Mouse (Mus musculus) kidney, postnatal 36 days (tissue): ENCODE results near the gene Vim.
"Not testable (repeated sequence)": the region's sequence is repeated elsewhere in the genome, so short reads cannot be mapped to it uniquely, and the experiment has no call there.

Experiments
- DNase-seq, 2 experiments: peaks; one replicate each; pipeline ENCODE4 v3.0.0; 2021 to 2022; ENCODE audit warnings: mixed read lengths in 2 of 2

Gene Vim

DNA sequence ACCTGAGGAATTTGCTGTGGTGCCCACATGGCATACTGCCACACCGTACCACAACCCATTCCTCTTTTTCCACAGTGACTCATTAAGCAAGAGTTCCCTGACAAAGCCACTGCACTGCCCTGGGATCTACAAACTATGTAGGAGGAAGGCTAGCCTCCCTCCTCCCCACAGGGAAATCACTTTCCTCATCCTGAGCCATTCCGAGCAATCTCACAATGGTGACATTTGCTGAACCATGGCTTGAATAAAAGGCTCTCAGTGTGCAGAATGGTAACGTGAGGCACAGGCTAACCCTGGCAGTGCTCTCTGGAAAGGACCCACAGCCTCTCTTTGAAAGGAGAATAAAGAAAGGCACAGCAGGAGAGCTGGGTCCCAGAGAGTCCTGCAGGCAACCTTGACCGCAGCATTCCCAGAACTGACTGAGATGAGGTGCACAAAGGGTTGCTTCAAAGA lies 1.6 kb upstream of the Vim start:
- no peak for DNase-seq

DNA sequence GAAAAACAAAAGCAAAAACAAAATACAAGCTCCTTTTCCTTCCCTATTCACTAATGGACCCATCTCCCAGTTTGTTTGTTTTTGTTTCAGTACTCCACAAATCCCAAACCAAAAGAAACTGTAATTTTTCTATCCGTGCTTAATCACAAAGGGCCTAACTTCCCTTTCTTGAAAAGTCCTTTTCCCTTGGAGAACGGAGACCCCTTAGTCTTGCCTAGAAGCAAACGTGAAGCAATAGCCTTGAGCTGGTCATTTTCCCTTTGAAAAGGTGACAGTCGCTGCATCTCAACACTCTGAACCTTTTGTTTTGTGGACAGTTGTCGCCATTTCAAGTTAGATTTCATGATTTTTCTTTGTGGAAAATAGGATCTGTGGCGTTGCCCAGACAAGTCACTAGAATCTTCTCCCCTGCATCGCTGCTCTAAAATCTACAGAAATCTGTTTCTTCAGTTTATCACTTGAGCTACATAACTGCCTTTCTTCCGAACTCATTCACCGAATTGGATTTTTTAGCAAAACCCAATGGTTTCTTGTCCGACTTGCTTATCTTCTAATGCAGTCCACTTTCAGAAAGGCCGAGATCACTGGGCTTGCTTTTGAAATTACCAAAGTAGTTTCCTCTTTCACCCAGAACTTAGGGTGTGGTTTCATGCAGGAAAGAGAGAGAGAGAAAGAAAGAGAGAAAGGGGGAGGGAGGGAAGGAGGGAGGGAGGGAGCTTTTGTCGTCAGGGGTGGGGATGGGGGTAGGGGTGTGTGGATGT lies 900 bp upstream of the Vim start:
- no peak for DNase-seq

DNA sequence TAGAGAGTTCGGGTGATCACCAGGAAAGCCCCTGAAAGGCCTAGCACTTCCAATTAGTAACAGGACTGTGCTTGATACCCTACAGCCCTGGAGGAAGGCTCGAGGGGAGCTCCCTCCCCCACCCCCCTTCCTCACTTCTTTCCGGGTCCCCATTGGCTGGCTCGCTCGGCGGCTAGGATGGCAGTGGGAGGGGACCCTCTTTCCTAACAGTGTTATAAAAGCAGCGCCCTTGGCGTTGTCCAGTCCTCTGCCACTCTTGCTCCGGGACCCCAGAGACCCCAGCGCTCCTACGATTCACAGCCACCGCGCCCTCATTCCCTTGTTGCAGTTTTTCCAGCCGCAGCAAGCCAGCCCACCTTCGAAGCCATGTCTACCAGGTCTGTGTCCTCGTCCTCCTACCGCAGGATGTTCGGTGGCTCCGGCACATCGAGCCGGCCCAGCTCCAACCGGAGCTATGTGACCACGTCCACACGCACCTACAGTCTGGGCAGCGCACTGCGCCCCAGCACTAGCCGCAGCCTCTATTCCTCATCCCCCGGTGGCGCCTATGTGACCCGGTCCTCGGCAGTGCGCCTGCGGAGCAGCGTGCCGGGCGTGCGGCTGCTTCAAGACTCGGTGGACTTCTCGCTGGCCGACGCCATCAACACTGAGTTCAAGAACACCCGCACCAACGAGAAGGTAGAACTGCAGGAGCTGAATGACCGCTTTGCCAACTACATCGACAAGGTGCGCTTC lies 506 bp downstream of the Vim start:
- peak; percentile 58 to 64 for DNase-seq

DNA sequence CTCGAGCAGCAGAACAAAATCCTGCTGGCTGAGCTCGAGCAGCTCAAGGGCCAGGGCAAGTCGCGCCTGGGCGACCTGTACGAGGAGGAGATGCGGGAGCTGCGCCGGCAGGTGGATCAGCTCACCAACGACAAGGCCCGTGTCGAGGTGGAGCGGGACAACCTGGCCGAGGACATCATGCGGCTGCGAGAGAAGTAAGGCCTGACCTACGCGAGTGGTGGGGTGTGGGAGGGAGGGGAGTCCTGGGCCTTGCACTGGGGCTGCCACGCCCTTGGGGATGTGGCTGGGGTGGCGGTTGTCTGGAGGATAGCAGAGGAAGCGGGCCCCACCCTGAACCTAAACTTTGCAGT lies 1.0 kb downstream of the Vim start:
- peak; percentile 16 to 38 for DNase-seq

DNA sequence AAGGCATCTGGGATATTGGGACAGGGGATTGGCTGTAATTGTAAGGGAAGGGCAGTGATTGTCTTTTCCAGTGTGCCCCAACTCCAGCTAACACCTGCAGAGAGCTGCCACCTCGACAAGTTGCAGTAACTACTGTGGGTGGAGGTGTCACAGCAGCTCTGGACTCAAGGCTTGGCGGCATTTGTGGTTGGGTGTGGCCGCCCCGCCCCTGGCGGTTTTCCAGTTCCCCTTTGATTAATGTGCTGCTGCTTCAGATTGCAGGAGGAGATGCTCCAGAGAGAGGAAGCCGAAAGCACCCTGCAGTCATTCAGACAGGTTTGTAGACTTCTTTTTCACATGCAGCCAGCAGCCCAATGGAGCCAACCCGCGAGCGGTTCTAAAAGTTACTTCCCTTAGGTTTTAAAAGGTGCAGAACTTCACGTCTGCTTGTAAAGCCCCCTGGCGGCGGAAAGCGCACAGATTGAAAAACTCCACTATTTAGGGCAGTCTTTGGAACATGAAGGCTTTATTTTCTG lies 1.6 kb downstream of the Vim start:
- DNase-seq: peak; percentile 77 to 92

DNA sequence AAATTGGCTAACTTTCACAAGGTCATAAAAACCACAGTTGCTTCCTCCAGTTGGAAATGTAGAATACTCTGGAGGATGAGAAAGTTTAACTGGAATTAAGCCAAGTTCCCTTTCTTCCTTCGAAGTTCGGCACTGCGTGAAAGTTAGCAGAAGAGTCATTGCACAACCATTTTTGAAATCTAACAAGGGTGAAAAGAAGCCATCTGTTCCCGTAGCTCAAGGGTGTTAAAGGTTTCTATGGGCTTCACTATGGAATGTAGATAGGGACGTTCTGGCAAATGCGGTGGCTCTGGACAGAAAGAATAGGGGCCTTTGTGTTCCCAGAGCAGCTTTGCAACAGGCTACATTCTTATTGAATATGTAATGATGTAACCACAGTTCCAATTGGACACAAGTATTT lies 2.2 kb downstream of the Vim start:
- DNase-seq: no peak

DNA sequence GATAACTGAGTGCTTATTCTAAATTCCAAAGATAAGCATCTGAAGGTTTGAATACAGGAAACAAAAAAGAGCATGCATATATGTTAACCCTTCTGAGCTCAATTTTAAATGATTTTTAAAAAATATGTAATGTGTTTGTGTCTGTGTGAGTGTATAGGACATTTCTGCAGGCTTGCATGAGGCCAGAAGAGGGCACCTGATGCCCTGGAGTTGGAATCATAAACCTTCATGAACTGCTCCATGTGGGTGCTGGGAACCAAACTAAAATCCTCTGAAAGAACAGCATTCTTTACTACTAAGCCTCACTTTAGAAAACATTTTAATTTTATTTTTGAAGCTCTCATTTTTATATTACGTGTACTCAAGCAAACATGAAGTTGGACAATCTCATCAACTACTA lies 3.7 kb downstream of the Vim start:
- DNase-seq: no peak

DNA sequence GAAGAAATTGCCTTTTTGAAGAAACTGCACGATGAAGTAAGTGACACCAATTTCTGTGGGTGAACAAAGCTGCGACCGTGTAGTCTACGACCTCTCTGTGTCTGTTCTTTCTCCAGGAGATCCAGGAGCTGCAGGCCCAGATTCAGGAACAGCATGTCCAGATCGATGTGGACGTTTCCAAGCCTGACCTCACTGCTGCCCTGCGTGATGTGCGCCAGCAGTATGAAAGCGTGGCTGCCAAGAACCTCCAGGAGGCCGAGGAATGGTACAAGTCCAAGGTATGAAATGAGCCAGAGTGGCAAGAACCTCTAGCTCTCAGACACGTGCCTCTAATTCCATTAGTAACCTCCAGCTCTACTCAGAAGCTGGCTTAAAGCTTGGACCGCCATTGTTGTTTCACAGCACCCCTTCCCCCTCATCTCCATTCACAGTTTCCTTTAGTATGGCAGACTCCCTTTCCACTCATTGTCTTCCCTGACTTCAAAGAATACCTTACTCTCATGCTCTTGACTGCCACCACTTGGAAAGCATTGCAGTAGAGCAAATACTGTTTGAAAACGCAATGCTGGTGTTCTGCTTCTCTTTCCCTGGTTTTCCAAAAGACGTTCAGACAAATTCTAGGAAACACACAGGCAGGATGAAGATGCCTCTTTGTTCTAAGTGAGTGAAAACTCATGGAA lies 4.9 kb downstream of the Vim start:
- peak in 1 of 2 experiments; percentile 24 for DNase-seq

DNA sequence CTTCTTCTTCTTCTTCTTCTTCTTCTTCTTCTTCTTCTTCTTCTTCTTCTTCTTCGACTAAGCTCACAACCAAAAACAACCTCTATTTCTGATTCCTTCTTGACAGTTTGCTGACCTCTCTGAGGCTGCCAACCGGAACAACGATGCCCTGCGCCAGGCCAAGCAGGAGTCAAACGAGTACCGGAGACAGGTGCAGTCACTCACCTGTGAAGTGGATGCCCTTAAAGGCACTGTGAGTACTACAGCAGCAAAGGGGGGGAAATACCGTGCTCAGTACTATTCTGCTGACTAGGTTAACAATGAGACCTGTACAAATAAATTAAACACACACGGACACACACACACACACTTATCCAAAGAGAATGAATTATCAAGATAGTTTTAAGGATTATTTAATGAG lies 5.6 kb downstream of the Vim start:
- peak in 1 of 2 experiments; percentile 5 for DNase-seq

DNA sequence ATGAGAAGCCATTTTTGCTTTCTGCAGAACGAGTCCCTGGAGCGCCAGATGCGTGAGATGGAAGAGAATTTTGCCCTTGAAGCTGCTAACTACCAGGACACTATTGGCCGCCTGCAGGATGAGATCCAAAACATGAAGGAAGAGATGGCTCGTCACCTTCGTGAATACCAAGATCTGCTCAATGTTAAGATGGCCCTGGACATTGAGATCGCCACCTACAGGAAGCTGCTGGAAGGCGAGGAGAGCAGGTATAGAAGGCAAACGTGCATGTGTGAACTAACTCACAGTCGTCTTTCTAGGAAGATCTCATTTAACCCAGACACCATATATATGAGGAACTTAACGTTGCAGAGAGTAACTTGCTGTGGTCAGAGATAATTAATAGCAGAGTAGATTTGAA lies 6.3 kb downstream of the Vim start:
- DNase-seq: peak in 1 of 2 experiments; percentile 34

DNA sequence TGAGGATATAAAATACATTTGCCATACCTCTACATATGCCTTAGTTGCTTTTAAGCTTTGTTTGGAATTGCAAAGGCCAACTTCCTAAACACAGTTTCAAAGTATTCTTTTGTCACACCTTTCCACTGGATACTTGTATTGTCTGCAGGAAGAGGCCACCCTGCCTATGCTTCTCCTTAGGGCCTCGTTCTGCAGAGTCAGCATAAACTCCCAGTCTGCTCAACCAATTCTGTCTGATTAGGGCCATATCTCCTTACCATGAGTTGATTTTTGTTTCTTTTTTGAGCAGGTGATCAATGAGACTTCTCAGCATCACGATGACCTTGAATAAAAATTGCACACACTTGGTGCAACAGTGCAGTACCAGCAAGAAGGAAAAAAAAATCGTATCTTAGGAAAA lies 8.5 kb downstream of the Vim start:
- no peak for DNase-seq

DNA sequence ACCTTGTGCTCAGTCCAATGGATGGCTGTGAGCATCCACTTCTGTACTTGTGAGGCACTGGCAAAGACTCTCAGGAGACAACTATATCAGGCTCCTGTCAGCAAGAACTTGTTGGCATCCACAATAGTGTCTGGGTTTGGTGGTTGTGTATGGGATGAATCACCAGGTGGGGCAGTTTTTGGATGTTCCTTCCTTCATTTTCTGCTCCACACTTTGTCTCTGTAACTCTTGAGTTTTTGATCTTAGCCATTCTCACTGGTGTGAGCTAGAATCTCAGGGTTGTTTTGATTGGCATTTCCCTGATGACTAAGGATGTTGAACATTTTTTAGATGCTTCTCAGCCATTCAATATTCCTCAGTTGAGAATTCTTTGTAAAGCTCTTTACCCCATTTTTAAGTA lies 10.0 kb downstream of the Vim start:
- not testable (repeated sequence) for DNase-seq

DNA sequence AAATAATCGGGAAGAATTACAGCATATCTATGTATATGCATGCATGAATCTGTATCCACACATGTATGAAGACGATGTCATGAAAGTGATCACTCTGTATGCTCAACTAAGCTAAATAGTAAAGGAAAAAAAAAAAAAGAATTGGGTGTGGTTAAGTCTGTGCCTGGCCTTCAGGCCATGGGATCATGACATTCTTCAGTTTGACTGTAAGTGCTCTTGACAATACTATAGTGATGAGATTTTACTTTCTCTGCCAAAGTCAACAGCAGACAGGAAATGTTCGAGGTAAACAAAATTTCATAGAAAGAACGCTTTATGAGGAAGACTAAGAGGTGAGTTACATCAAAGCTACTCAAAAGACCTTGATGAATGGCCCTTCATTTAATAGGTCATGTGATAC lies 19.6 kb downstream of the Vim start:
- no peak for DNase-seq

DNA sequence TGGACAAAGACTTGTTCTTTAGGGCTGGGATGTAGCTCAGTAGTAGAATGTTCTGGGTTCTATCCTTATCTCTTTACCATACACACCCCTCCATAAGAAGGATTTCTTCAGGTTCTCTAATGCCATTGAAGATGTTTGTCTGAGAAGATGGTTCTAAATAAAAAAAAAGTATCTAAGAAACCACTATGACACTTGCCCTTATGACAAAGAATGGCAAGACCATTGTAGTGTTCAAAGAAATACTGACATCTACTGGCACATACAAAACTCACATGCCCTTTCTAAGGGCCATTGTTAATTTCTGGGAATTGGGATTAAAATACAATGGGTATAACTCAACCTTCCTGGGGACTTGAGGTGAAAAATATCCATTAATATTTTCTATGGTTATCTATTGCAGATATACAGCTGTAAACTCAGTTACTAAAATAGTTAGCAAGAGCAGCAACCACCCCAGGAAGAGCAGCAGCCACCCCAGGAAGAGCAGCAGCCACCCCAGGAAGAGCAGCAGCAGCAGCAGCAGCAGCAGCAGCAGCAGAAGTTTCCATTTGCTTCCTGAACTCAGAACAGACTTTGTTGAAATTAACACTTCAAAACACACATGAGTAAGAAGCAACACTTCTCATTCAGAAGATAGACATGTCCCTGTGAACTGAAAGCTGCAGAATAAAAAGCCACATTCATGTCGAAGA lies 23.4 kb downstream of the Vim start:
- no peak for DNase-seq

DNA sequence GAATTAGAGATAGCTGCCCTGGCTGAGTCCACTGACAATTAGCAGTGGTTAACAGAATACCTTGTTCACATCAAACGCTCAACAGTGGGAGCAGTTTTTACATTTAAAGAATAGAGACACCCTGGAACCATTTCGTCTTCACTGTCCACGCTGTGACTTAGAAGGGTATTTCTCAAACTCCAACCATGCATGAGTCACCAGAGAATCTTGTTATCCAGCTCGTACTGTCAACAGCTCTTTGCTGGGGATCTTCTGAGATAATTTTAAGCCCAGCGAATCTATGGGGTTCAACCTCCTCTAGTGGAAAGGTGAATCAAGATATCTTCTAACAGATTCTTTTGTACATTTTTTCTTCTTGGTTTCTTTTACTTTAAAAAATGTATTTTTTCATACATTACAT lies 24.4 kb downstream of the Vim start:
- DNase-seq: no peak

DNA sequence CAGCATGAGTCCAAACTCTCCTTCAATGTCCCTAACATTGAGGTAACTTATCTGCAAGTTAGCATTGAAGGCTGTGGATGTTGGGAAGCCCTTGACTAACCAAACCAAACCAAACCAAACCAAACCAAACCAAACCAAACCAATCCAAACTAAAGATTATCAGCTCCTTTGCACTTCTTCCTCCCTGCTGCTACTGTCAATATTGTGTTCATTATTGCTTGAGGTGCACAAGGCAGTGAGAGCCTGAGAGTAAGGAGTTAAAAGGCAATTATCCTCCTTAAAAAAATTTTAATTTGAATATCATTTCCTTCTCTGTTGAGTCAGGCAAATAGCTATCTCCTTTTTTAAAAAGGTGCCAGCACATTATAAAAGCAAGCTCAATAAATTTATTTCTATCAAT lies 29.4 kb downstream of the Vim start:
- DNase-seq: no peak

DNA sequence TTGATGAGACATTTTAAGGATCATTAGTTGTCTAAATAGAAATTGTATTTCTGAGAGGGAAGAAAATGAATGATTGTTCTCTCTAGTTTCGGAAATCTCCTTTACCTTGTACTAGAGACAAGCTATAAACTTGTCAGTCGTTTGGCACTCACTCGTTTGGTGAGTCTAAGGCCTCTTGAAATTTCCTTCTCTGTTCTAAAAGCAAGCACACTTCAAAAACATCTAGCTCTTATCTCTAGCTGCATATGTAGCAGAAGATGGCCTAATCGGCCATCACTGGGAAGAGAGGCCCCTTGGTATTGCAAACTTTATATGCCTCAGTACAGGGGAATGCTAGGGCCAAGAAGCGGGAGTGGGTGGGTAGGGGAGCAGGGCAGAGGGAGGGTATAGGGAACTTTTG lies 29.9 kb downstream of the Vim start:
- not testable (repeated sequence) for DNase-seq

DNA sequence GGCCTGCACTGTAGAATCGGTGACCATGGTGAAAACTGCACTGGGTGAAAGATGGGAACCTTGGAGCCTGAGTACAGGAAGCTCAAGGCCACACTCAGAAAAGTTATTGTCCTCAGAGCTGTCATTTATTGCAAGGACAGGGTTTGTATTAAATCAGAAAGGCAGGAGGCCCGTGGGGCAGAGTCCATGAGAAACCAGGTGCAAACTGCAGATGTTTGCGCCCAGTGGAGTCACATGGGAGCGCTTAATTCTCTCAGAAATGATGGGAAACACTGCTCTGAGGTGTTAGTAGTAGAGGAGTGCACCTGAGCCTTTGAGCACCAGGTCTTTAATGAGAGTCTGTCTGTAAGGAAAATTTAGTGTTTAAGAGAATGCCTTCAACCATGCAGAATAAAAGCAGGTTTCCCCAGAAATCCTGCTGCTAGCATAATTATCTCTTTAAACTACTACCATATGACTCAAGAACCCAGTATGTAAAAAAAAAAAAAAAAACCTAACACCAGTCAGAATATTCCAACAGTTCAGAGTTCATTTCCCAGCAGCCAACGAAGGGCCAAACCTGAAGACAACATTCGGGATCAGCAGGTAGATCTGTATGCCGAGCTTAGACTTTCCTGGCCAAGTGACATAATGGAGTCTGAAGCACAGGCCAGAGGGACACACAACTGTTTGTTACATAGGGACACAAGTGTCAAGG lies 56.6 kb downstream of the Vim start:
- DNase-seq: no peak
